Mouse (Mus musculus) lung, embryonic 16.5 days (tissue): ENCODE measurements around the gene Sptbn4. TPM values are rescaled to one million over a fixed set of nuclear protein-coding genes. Genes with fewer than 3 reads are reported as not detected.

Experiments
- ATAC-seq: fragments of 200-750 bp; cut with Nextera tagmentation; 2 replicates; pipeline ENCODE4 v1.8.0; 2017; ENCODE audit warnings: low read depth, mild to moderate bottlenecking, moderate library complexity
- H3K27ac ChIP-seq: fragments of 300-500 bp; sonication (generic); 2 replicates; pipeline ENCODE4 v1.5.1; 2014; ENCODE audit warnings: mild to moderate bottlenecking, control low read depth, low read length
- H3K27me3 ChIP-seq: fragments of 300-500 bp; sonication (generic); 2 replicates; pipeline ENCODE4 v1.6.1; 2014; ENCODE audit warnings: low read depth, low read length, mixed read lengths; ENCODE audit not compliant: control insufficient read depth, insufficient read depth
- H3K36me3 ChIP-seq: fragments of 300-500 bp; sonication (generic); 2 replicates; pipeline ENCODE4 v1.6.1; 2014; ENCODE audit warnings: low read length; ENCODE audit not compliant: control insufficient read depth, insufficient read depth
- H3K4me1 ChIP-seq: fragments of 300-500 bp; sonication (generic); replicated peaks from 2 replicates; pipeline ENCODE4 v1.6.1; 2014; ENCODE audit warnings: low read length, mixed read lengths; ENCODE audit not compliant: control insufficient read depth, insufficient read depth
- H3K4me2 ChIP-seq: fragments of 300-500 bp; sonication (generic); 2 replicates; pipeline ENCODE4 v1.6.1; 2014; ENCODE audit warnings: low read depth, low read length, control low read depth
- H3K4me3 ChIP-seq: fragments of 300-500 bp; sonication (generic); 2 replicates; pipeline ENCODE4 v1.5.1; 2014; ENCODE audit warnings: mild to moderate bottlenecking, low read length, control low read depth
- H3K9ac ChIP-seq: fragments of 300-500 bp; sonication (generic); 2 replicates; pipeline ENCODE4 v1.6.1; 2014; ENCODE audit warnings: low read length, control low read depth
- H3K9me3 ChIP-seq: fragments of 300-500 bp; sonication (generic); 2 replicates; pipeline ENCODE4 v1.6.1; 2016; ENCODE audit warnings: low read length; ENCODE audit not compliant: control insufficient read depth
- WGBS: fragments of 180-500 bp; shearing (Covaris S2); extraction: QIAGEN DNeasy Blood & Tissue Kit; methylation state at CpG from one replicate; pipeline ENCODE4 v1.1.7; 2014; 5-methylcytosine and 5-hydroxymethylcytosine counted together
- polyA plus RNA-seq: library from polyadenylated mRNA; unstranded; fragments of >200 nt; fragmentation: Nextera tagmentation; extraction: Ambion mirVana; gene quantifications from 2 replicates; pipeline ENCODE4 v1.2.1, GENCODE M21; 2015

Sptbn4 gene
- polyA plus RNA-seq, 1 experiment from 2014 or later: 0.29 TPM

- peak overlapping the region; percentile 64 for H3K4me2 ChIP-seq
- H3K4me1 ChIP-seq: peaks cover 36% of the 10 kb centered on the region
- peak overlapping the region; percentile 98 for H3K27ac ChIP-seq
- H3K9me3 ChIP-seq: no peaks in the 10 kb centered on the region
- peaks cover 7% of the 10 kb centered on the region; the same call in 1 of the 2 replicates for H3K36me3 ChIP-seq
- ATAC-seq: no peak
- WGBS: under 1% methylated on average over 13 of the region's 13 CpGs
- no peaks in the 10 kb centered on the region for H3K27me3 ChIP-seq
- peak overlapping the region; percentile 79 for H3K4me3 ChIP-seq
- H3K9ac ChIP-seq: peak overlapping the region; percentile 92
Observed at GRCm38 (mm10) chr7:27487740-27488268, 40.3 kb upstream of the Sptbn4 start.

GRCm38 (mm10) chr7:27486770-27487697, 39.5 kb upstream of the Sptbn4 start, which contains the start of gene Sertad1:
Sertad1 (plus strand) TSS chr7:27486910.
- Histone ChIP-seq H3K4me3 (peak within 1 kb of the TSS; percentile 79), H3K27ac (peak within 1 kb of the TSS; percentile 98), H3K9me3 (no peaks in the 10 kb centered on the region), H3K4me1 (peaks cover 37% of the 10 kb centered on the region), H3K36me3 (peaks cover 7% of the 10 kb centered on the region; the same call in 1 of the 2 replicates), H3K9ac (peak within 1 kb of the TSS; percentile 92), H3K4me2 (peak within 1 kb of the TSS; percentile 83), H3K27me3 (no peaks in the 10 kb centered on the region)
- peak; percentile 88 for ATAC-seq
- WGBS: under 1% methylated on average over 64 of the region's 80 CpGs

- H3K9ac ChIP-seq: peak overlapping the region; percentile 68
- ATAC-seq: no peak
- WGBS: 4% methylated on average over 13 of the region's 13 CpGs
Observed at GRCm38 (mm10) chr7:27486102-27486769, 38.8 kb upstream of the Sptbn4 start.

GRCm38 (mm10) chr7:27483860-27484259, 36.4 kb upstream of the Sptbn4 start:
- H3K4me1 ChIP-seq: peaks cover 27% of the 10 kb centered on the region
- 81% methylated on average over 4 of the region's 4 CpGs for WGBS
- no peak overlapping the region for H3K4me2 ChIP-seq
- H3K27ac ChIP-seq: no peak overlapping the region
- no peaks in the 10 kb centered on the region for H3K9me3 ChIP-seq
- H3K9ac ChIP-seq: no peak overlapping the region
- no peak overlapping the region for H3K4me3 ChIP-seq
- H3K36me3 ChIP-seq: no peaks in the 10 kb centered on the region
- H3K27me3 ChIP-seq: no peaks in the 10 kb centered on the region
- ATAC-seq: no peak

More at GRCm38 (mm10) chr7:27486102-27486769, 38.8 kb upstream of the Sptbn4 start:
- peak overlapping the region; percentile 98 for H3K27ac ChIP-seq
- peak overlapping the region; percentile 83 for H3K4me2 ChIP-seq
- H3K36me3 ChIP-seq: peaks cover 7% of the 10 kb centered on the region; the same call in 1 of the 2 replicates
- H3K9me3 ChIP-seq: no peaks in the 10 kb centered on the region
- peaks cover 36% of the 10 kb centered on the region for H3K4me1 ChIP-seq
- no peaks in the 10 kb centered on the region for H3K27me3 ChIP-seq
- peak overlapping the region; percentile 79 for H3K4me3 ChIP-seq

GRCm38 (mm10) chr7:27481627-27481969, 34.1 kb upstream of the Sptbn4 start:
- Histone ChIP-seq H3K27me3 (no peaks in the 10 kb centered on the region), H3K4me3 (peak overlapping the region; percentile 45), H3K9me3 (no peaks in the 10 kb centered on the region), H3K27ac (peak overlapping the region; percentile 88), H3K4me1 (peaks cover 23% of the 10 kb centered on the region), H3K9ac (peak overlapping the region; percentile 67), H3K36me3 (peaks cover 4% of the 10 kb centered on the region; the same call in 1 of the 2 replicates), H3K4me2 (peak overlapping the region; percentile 65)
- ATAC-seq: peak; percentile 97
- 0% methylated on average over 11 of the region's 12 CpGs for WGBS

- Histone ChIP-seq H3K27me3 (no peaks in the 10 kb centered on the region), H3K9ac (peak overlapping the region; percentile 67), H3K36me3 (peaks cover 8% of the 10 kb centered on the region; the same call in 1 of the 2 replicates), H3K4me3 (peak overlapping the region; percentile 45), H3K4me2 (peak overlapping the region; percentile 65), H3K4me1 (peaks cover 23% of the 10 kb centered on the region), H3K9me3 (no peaks in the 10 kb centered on the region), H3K27ac (peak overlapping the region; percentile 88)
- ATAC-seq: no peak
- WGBS: 12% methylated on average over 8 of the region's 11 CpGs
Observed at GRCm38 (mm10) chr7:27480927-27481626, 33.6 kb upstream of the Sptbn4 start.

GRCm38 (mm10) chr7:27480506-27480905, 33.0 kb upstream of the Sptbn4 start:
- no peak overlapping the region for H3K4me3 ChIP-seq
- H3K4me1 ChIP-seq: peaks cover 19% of the 10 kb centered on the region
- WGBS: 58% methylated on average over 3 of the region's 3 CpGs
- no peaks in the 10 kb centered on the region for H3K27me3 ChIP-seq
- peak overlapping the region; percentile 88 for H3K27ac ChIP-seq
- H3K9ac ChIP-seq: no peak overlapping the region
- ATAC-seq: no peak
- H3K36me3 ChIP-seq: peaks cover 8% of the 10 kb centered on the region; the same call in 1 of the 2 replicates
- H3K4me2 ChIP-seq: no peak overlapping the region
- H3K9me3 ChIP-seq: no peaks in the 10 kb centered on the region

- WGBS: 79% methylated on average over 1 of the region's 1 CpGs
- Histone ChIP-seq H3K27me3 (no peaks in the 10 kb centered on the region), H3K36me3 (peaks cover 8% of the 10 kb centered on the region; the same call in 1 of the 2 replicates), H3K4me1 (peaks cover 25% of the 10 kb centered on the region), H3K4me3 (no peak overlapping the region), H3K9ac (no peak overlapping the region), H3K4me2 (no peak overlapping the region), H3K27ac (no peak overlapping the region), H3K9me3 (no peaks in the 10 kb centered on the region)
- no peak for ATAC-seq
Observed at GRCm38 (mm10) chr7:27479750-27480149, 32.3 kb upstream of the Sptbn4 start.
